Mouse (Mus musculus): Measurements from ENCODE around the gene Anks3. TPM values are rescaled to one million over a fixed set of nuclear protein-coding genes. Genes with fewer than 3 reads are reported as not detected.

The Anks3 gene
- polyA plus RNA-seq, 1 experiment: 107 TPM

DNA sequence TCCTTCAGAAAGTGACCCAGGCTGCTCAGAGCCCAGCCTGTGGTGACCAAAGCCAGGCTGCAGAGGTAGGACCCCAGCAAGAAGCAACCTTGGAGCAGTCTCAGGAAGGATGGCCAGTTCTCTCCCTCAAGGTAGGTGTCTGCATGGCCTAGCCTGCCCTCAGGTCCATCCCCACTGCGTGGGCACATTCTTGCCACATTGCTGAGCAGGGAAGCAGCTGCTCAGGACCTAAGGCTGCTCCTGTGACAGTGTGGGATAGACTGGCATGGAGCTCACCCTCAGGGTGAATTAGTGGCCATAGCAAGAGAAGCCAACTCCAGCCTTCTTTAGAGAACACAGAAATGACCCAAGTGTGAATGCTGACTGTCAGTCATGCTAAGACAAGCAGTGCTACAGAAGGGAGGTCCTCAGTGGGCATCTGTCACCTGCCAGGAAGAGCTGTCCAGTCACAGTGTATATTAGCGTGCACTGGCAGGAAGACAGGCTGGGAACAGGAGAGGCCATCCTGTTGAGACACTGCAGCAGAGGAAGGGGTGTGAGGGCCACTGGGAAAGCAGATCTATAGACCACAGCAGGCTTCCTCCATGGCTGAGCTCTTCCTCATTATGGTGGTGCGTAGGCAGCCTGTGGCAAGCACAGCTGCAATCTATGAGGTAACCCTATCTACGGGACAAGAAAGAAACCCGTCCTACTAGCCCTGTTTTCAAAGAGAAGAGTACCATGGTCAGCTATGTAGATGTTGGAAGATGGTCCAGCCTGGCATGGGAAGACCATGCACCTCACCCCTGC, 5.2 kb upstream of the Anks3 start:
- no peak for DNase-seq (ENCODE audit: extremely low spot score in 1 of 2, low spot score in 1 of 2)

DNA sequence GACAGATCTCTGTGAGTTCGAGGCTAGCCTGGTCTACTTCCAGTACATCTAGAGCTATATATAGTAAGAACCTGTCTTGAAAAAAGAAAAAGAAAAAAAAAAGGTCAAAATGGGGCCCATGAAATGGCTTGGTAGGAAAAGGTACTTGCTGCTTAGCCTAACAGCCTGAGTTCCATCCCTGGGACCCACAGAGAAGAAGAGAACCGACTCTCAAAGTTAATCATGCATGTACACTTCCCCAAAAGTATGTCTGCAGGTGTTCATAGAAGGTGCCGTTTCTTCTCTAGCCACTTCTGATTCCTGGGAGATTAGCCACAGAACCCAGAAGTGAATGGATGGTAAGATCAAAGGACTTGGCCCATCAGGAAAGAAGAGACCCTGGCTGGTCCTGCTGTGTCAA, 4.4 kb upstream of the Anks3 start:
- DNase-seq (ENCODE audit: extremely low spot score in 1 of 2, low spot score in 1 of 2): no peak

DNA sequence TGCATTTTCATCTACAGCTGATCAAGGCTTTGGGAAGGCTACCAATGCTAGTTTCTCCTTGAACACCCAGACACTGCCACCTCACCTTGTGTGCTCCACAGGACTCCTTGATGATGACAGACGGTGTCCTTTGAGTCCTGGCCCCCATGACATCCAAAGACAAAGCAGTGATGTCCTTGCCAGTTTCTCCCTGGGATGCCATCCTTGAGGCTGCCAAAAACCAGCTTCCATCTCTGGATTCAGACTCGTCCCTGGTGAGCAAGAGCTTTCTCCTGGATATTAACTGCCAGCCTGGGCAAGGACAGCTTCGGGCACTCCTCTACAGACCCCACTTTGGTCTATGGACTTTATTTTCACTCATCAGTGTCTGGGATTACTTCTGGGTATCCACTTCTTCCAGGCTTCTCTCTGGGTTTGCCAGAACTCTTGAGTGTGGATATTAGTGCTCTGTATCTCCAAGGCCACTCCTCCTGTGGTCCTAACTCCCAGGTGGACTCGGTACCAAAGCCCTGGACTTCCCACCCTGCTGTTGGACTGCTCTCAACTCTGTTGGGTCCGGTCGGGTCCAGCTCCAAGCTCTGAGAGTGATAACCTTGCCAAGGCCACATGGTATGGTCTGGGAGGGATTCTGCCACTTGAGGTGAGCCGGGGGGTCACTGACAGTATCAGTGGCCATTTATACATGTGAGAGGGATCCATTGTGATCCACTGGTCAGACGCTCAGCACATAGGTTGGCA, 1.6 kb upstream of the Anks3 start:
- DNase-seq (ENCODE audit: extremely low spot score in 1 of 2, low spot score in 1 of 2): no peak

DNA sequence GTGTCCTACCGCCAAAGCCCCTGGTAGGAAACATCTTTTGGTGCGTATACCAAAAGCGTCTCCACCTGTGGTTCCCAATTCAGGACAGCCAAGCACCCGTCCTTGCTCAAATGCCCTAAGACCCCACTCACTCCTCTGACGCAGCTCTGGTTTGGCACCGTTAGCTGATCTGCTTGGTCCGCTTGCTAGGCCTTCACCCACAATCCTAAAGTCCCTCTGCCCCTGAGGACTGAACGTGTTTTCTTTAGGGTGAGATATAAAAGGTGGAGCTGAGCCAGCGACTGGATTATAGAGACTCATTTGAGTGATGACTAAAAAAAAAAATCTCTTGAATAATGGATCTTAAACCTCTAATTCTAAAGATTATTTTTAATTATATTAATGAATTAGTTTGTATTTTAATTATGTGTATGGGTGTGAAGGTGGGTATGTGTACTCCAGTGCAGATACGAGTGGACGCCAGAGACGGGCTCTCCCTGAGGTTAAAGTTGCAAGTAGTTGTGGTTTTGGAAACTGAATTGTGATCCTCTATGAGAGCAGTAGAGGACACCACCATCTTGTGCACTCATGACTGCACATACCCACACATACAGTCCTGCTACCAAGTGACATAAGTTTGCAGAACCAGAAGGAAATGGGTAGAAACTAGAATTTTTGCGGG, 856 bp upstream of the Anks3 start:
- DNase-seq (ENCODE audit: extremely low spot score in 1 of 2, low spot score in 1 of 2): no peak

DNA sequence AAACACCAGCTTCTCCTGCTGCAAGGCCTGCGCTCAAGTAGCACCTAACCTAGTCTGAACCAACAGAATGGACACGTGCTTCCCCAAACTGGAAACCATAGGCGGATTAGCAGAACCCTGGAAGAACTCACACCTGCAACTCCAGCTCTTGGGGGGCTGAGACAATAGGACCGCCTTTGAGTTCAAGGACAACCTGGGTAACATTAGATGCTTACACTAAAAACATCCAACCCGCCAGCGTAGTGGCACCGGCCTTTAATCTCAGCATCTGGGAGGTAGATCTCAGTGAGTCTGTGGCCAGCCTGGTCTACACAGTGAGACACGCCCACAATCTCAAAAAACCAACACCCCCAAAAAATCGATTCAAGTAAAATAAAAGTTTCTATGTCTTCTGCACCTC, 659 bp downstream of the Anks3 start:
- no peak for DNase-seq (ENCODE audit: extremely low spot score in 1 of 2, low spot score in 1 of 2)

DNA sequence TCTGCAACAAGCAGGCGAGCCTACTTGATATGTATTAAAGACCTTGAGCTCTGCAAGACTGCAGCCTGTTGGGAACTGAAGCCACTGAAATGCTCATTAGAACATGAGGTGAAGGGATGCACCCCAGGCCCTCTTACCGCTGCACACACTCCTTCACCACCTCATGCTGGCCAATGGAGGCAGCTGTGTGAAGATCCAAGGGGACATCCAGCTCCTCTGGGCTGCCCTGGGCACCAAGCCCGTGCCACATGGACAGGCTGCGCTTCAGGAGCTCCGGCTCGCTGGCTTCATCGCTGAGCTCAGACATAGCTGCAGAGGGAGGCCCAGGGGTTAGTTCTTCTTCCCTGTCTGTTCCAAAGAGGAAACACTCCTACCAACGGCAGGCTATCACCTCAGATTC, 3.7 kb downstream of the Anks3 start:
- no peak for DNase-seq (ENCODE audit: extremely low spot score in 1 of 2, low spot score in 1 of 2)

DNA sequence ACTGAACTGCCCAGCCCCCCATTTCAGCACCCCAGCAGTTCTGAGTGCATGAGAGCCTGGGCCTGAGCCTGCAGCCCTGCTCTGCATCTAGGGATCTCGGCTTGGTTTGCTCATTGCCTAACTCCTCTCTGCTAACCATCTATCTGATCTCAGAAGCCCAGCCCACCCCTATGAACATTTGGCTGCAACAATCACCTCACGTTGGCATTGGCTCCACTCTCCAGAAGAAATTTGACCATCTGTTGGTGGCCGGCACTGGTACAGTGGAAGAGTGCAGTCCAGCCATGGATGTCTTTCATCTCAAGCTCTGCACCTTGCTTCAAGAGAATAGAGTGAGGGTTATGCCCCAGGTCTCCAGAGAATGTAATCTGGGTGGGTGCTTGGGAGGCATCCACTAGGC, 6.6 kb downstream of the Anks3 start:
- DNase-seq (ENCODE audit: extremely low spot score in 1 of 2, low spot score in 1 of 2): no peak

DNA sequence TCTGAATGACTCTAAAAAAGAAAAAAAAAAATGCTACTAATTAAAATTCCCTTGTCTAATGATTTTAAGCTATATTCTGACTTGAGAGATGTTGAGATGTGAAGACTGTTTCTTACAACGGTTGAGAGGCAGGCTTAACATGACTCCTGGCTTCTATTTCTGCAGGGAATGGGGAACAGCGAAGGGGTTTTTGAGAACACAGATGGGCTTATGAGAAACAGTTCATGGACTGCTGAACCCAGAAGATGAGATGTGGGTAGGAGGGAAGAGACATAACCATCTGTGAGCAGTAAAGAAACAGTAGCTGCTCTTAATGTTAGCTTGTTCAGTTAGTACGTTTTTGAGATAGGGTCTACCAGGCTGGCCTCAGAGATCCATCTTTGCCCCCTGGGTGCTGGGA, 7.4 kb downstream of the Anks3 start:
- DNase-seq (ENCODE audit: extremely low spot score in 1 of 2, low spot score in 1 of 2): no peak

DNA sequence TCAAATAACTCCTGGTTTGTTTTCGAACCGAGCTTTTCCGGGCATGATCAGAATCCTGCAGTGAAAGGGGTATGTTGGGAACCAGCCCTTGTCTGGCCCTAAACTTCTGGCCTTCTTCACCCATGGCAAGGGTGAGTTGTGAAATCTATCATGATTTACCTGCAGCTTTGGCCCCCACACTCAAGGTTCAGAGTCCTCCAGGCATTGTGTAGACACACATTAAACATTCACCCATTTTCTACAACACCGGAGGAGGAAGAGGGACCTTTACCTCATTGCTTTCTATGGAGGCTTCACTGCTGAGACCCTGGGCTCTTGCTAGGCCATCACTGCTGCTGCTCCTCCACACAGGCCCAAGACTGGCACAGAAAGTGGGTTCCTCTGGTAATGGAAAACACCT, 16.6 kb downstream of the Anks3 start:
- no peak for DNase-seq (ENCODE audit: extremely low spot score in 1 of 2, low spot score in 1 of 2)

DNA sequence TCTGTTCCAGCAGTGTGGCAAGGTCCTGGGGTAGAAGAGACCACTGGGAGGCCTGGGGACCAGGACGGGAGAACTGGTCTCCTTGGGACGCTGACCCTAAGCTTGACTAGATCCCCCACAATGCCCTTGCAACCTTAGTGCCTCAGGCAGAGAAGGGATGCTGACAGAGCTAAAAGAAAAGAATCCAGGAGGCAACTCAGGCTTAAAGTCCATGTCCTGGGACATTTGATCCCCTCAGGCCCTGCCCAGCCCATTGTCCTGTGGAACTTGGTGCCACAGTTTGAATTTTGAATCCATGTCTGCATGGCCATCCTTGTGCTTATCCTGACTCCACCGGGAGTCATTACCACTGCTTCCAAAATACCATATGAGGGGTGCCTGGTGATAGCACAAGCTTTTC, 17.9 kb downstream of the Anks3 start:
- no peak for DNase-seq (ENCODE audit: extremely low spot score in 1 of 2, low spot score in 1 of 2)

DNA sequence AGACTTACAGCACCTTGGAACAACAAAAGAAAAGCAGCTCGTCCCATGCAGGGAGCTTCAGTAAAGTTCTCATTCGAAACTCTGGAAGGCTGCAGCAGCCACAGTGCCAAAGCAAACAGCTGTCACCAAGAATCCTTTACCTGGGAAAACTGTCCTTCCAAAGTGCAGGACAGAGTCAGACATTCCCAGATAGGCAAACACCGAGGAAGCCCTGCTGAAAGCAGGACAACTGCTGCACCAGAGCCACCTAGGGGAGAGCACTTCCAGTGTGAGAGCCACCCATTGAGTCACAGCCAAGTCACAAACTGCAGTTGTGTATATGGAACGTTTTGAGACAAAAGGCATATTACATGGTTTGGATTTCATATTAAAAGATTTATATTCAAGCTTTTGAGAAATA, 18.6 kb downstream of the Anks3 start:
- no peak for DNase-seq (ENCODE audit: extremely low spot score in 1 of 2, low spot score in 1 of 2)

DNA sequence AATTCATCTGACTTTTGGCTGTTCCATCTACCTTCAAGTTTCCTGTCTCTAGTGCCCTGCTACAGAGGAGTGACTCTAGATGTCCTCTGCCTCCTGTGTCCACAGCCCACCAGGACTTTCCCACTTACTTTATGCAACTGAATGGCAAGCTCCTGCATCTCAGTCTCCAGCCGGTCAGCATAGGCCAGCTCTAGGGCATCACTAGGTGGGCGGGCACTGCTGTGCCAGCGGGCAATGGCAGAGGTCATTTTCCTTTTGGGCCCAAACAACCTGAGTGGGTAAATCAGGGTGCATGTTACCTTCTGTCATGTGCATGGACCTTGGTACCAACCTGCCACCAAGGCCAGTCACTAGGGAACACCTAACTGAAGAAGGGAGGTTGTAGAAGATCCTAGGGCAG, 20.6 kb downstream of the Anks3 start:
- DNase-seq (ENCODE audit: extremely low spot score in 1 of 2, low spot score in 1 of 2): no peak

DNA sequence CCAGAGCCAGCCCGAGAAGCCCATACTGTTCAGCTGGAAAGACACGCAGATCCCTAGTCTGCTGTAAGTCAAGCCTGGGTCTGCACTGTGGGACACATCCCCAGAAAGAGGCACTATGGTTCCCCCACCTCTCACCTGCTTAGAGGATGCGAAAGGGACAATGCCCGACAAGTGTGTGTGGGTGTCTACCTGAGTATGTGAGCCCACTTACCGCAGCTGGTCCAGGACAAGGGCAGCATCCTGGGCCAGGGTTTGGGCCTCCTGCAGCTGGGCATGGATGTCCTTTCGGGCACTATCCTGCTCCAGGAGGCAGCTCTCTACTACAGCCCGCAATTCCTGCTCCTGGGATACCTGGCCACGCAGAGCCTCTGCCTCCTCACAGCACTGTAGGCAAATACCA, 21.1 kb downstream of the Anks3 start:
- no peak for DNase-seq (ENCODE audit: extremely low spot score in 1 of 2, low spot score in 1 of 2)

DNA sequence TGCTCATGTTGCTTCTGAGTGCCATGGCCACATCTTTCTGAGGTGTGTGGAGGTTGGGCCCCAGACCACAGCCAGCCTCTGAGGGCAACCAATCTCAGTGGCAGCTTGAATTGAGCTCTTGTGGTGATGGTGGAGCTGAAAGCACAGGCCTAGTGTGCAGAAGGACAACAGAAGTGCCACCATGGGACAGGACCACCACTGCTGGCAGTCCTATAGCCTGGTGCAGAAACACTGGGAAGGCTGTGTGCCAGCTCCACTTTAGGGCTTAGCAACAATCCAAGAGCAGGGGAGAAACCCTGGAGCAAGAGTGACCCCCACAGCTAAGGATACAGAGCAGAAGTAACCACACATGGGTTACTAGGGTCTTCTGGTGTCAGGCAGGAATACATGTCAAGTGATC, 23.0 kb downstream of the Anks3 start:
- no peak for DNase-seq (ENCODE audit: extremely low spot score in 1 of 2, low spot score in 1 of 2)

DNA sequence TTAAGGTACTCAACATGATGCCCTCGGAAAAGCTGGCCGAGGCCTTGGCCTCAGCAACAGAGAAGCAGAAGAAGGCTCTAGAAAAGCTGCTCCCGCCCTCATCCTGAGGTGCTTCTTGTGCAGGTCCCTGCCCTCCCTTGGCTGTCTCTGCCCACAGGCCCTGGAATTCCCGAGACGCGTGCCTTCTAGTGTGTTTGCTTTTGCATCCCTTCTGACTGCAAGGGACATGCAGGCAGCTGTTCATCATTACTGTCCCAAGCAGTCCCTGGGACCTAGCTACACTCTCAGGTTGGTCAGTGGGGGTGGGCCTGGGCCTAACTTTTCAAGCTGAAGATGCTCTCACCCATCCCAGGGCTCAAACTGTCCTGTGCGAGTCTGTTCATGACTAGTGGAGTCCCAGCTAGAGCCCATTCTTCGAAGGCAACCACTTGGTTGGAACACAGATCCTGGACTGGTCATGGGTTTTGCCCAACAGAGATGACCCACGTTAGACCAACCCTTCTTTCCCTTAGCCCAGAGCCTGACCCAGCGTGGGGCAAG, 23.6 kb downstream of the Anks3 start:
- no peak for DNase-seq (ENCODE audit: extremely low spot score in 1 of 2, low spot score in 1 of 2)

DNA sequence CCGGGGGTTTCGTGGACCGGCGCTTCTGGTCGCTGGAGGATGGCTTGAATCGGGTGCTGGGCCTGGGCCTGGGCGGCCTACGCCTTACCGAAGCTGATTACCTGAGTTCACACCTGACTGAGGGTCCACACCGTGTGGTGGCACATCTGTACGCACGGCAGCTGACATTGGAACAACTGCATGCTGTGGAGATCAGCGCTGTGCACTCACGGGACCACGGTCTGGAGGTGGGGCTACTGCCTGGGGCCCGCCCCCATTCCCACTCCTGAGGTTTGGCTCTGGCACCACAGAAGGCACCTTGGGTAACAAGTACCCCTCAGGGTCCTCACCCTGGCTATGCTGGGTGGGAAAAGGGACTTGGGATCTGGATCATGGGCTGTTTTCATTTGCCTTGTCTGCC, 24.6 kb downstream of the Anks3 start:
- no peak for DNase-seq (ENCODE audit: extremely low spot score in 1 of 2, low spot score in 1 of 2)

DNA sequence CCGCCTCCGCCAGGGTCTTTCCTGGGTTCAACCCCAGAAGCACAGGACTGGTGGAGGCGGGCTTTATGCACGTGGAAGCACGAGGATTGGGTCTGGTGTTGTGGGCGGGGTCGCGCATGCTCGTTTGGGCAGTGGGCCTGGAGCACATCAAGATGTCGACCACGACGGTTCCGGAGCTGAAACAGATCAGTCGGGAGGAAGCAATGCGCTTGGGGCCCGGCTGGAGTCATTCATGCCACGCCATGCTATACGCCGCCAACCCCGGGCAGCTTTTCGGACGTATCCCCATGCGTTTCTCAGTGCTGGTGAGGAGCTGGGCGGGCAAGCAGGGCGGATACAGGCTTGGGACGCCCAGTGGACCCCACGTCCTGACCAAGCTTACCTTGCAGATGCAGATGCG, 25.0 kb downstream of the Anks3 start:
- DNase-seq (ENCODE audit: extremely low spot score in 1 of 2, low spot score in 1 of 2): peak; percentile 92 to 97

DNA sequence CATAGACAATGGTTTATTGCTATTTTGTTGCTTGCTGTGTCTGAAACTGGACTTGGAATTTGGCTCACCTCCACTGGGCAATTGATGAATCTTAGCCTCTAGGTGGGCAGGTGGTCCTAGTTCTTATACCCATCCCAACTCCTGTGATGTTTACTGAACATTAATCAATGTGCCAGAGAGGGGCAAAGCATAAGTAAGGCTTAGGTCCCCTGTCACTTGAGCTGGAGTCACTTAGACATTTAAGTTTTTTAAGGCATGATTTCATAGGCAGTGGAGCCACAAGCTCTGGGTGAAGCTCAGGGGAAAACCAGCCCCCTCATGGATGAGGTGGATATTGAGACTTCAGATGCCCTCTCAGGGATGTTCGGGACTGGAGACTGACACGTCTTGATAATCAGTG, 25.5 kb downstream of the Anks3 start, which contains the start of gene Nudt16l1:
Nudt16l1 (plus strand) TSS at position 301 of the 400 bp plus-strand sequence.
- DNase-seq (ENCODE audit: extremely low spot score in 1 of 2, low spot score in 1 of 2): no peak

DNA sequence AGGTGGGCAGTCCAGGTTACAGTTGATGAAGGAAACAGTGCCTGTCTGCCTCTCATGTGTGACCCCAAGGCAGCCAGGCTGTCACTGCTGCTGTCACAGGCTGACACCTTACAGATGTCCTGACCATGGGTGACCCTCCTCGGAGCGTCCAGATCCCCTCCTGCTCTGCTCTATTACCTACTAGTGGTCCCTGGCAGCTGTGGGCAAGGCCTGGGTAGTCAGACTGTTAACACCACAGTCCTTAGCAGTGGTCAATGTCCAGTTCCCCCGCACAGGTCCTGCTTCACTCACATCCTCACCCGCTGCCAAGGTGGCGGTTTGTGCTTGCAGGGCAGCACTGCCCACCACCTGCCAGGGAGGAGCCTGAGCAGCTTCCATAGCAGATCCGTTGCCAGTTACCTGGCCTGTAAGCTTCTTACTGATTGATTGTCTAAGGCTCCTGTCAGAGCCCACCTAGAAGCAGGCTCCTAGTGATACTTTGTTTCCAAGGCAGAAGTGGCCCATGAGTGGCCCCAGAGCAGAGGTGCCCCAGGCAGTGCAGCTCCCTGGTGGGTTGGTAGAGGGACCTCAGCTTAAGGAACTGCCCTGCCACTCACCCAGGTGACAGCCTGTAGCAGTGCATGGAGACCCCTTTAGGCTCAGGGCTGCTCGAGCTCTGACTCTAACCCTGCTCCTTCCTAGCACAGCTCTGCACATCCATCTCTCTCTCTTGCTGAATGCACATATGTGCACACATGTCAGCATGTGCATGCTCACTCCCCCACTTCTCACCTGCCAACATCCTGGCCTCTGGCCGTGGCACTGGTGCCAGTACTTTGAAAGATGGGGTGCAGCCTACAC, 26.4 kb downstream of the Anks3 start:
- DNase-seq (ENCODE audit: extremely low spot score in 1 of 2, low spot score in 1 of 2): no peak

DNA sequence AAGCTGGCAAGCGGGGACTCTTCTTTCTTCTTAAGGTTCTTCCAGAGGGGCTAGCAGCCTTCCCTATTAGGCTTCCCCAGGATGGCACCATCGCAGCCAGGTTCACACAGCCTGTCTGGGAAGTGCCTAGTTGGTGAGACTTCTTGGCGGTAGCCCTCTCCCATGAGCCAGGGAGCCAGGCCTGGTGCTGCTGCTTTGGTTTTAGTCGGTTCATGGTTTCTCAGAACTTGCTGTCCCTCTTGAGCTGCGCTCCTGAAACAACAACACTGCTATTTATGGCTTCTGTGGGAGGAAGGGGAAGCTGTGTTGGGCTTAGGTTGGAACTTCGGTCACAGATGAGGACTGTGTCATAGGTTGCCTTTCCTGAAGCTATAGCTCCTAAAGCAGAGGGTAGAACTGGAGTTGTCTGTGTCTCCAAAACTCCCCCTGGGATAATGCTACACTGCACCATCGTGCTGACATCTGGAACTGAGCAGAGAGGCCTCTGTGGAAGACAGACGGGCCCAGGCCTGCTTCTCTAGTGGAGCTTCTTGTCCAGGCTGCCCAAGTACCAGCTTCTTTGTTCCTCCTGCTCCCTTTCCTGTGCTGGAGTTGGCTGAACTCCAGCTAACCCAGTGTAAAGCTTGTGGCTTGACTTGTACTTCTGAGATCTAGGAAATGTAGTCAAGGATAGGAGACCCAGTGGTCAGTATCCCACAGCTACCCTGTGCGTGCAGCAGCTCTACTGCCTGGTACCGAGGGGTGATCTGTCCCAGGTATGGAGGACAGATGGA, 27.9 kb downstream of the Anks3 start:
- DNase-seq (ENCODE audit: extremely low spot score in 1 of 2, low spot score in 1 of 2): no peak

All from frontal cortex, adult 2 months (tissue).